Mouse (Mus musculus): ENCODE results near the gene Olfr560. TPM values are rescaled to one million over a fixed set of nuclear protein-coding genes. Genes with fewer than 3 reads are reported as not detected.

The Olfr560 gene
- polyA plus RNA-seq (2015; fragmentation: Nextera tagmentation; extraction: Ambion mirVana): not detected in 2 replicates

DNA sequence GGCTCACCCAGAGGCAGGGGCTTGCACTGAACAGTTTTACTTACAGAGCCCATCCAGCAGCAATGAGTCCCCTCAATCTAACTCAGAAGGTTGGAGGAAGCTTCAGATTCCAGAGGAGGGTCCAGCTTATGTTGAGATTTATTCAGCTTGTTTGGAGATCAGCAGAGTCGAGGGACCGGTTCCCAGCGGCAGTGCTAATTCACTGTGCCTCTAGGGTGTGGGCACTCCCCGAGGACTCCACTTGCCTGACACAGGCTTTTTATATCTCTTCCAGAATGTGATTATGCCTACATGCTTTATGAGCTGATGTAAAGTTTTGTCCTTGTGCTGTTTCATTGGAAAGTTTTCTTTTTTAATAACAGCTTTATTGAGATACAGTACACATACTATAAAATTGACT lies at the start of gene Olfr560, which contains the start of gene Olfr78:
Olfr560 (minus strand) TSS at position 101 of the 400 bp plus-strand sequence.
Olfr78 (minus strand) TSS at position 206 of the 400 bp plus-strand sequence.

DNA sequence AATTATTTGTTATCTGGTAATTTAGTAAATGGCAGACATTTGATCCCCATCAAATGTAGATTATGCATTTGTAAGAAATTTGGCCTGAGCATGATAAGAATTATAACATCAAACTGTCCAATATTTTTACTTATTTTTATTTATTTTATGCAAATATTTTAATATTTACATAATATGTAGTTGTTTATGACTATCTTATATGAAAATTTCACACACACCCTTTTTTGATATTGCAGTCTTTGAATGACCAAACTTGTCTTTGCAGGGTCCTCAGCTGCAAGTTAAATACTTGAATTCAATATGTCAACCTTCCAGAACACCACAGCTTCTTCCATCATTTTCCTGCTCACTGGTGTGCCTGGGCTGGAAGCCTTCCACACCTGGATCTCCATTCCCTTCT lies 44.0 kb upstream of the Olfr560 start, which contains the start of gene Olfr564:
Olfr564 (plus strand) TSS at position 301 of the 400 bp plus-strand sequence.

DNA sequence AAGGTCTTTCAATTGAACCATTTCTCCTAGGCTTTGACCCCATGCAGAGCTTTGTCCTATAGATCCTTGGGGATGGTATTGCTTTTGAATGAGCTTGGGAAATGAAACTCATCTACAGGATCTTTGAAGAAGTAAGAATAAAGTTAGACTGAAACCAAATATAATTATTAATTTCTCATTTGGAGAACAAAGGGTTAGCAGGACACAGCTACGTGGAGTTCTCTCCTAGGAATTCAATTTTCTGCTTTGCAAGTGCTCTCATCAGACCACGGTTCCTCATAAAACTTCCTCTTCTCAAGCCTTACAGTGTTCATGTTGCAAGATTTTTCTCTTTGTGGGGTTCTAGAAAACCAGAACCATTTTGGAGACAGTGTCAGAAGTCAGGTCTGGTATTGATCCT lies 11.8 kb upstream of the Olfr560 start, which contains the start of gene Olfr561:
Olfr561 (plus strand) TSS at position 301 of the 400 bp plus-strand sequence.

DNA sequence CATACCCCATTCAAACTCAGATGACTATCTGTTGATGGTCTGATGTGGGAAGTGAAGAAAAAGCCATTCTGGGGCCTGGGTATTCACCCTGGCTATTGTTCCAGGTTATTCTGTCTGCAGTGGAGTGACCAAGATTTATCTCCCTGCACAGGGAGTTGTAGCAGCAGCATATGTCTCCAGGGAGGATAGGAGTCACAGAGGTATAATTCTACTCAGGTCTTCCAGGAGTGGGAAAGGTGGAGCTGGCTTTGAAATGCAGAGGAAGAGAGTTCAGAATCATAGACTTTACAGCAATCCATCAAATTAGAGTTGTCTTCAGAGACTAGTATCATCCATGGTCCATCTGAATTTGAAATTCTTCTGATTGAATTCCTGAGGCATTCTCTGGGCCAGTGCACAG lies 31.8 kb downstream of the Olfr560 start, which contains the start of gene Olfr559:
Olfr559 (minus strand) TSS at position 101 of the 400 bp plus-strand sequence.

DNA sequence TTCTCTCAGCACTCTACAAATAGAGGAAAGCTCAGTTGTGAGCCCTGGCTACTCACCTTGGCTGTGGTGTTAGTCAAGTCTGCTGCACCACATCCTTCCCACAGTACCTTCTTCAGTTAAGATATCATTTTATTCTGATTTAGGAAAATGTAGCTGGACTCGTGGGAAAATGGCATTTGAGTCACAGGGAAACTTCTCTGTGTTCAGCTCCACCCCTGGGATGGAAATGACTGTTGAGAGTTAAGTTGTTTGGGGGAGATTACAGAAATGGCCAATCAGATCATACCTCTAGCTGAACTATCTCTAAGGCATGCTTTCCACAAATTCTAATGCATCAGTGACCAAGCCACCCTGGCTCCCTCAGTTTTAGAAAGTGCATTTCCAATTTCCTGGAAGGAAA lies 40.2 kb downstream of the Olfr560 start, which contains the start of gene Olfr33:
Olfr33 (minus strand) TSS at position 101 of the 400 bp plus-strand sequence.

DNA sequence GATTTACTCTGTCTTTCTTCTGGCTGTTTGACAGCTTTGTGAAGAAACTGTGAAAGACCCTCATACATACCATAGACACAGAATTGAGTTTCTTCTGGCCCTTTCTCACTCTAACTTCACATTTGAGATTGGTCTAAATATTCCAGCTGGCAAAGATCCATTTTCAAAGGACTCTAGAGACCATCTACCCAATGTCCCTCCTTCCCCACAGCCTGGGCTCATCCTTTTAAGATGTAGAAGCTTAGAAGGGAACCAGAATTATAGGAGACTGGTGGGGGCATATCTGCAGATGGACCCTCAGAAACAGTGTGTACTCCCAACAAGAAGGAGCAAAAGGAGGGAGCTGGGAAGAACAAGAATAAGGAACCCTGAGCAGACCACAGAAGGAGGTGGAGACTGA lies 57.3 kb downstream of the Olfr560 start, which contains the start of gene Olfr558:
Olfr558 (plus strand) TSS at position 301 of the 400 bp plus-strand sequence.

Other genes with a start within 250 kb of the Olfr560 start
- not detected in 2 replicates for gene Olfr547, start 224.6 kb downstream of the Olfr560 start, polyA plus RNA-seq (2015; fragmentation: Nextera tagmentation; extraction: Ambion mirVana)
- gene Olfr548-ps1, start 218.5 kb downstream of the Olfr560 start, polyA plus RNA-seq (2015; fragmentation: Nextera tagmentation; extraction: Ambion mirVana): not detected in 2 replicates
- not detected in 2 replicates for gene Olfr549, start 209.5 kb downstream of the Olfr560 start, polyA plus RNA-seq (2015; fragmentation: Nextera tagmentation; extraction: Ambion mirVana)
- 0.90 and 1.3 TPM in 2 replicates for gene Trim21, start 193.9 kb downstream of the Olfr560 start, polyA plus RNA-seq (2015; fragmentation: Nextera tagmentation; extraction: Ambion mirVana)
- gene Olfr550, start 187.9 kb downstream of the Olfr560 start, polyA plus RNA-seq (2015; fragmentation: Nextera tagmentation; extraction: Ambion mirVana): not detected in 2 replicates
- not detected in 2 replicates for gene Olfr551, start 167.5 kb downstream of the Olfr560 start, polyA plus RNA-seq (2015; fragmentation: Nextera tagmentation; extraction: Ambion mirVana)
- not detected in 2 replicates for gene Olfr552, start 161.6 kb downstream of the Olfr560 start, polyA plus RNA-seq (2015; fragmentation: Nextera tagmentation; extraction: Ambion mirVana)
- not detected in 2 replicates for gene Olfr553, start 141.1 kb downstream of the Olfr560 start, polyA plus RNA-seq (2015; fragmentation: Nextera tagmentation; extraction: Ambion mirVana)
- gene Olfr554, start 120.9 kb downstream of the Olfr560 start, polyA plus RNA-seq (2015; fragmentation: Nextera tagmentation; extraction: Ambion mirVana): not detected in 2 replicates
- gene Olfr555, start 100.5 kb downstream of the Olfr560 start, polyA plus RNA-seq (2015; fragmentation: Nextera tagmentation; extraction: Ambion mirVana): not detected in 2 replicates
- gene Olfr556, start 94.5 kb downstream of the Olfr560 start, polyA plus RNA-seq (2015; fragmentation: Nextera tagmentation; extraction: Ambion mirVana): not detected in 2 replicates
- gene Trim68, start 72.0 kb downstream of the Olfr560 start, polyA plus RNA-seq (2015; fragmentation: Nextera tagmentation; extraction: Ambion mirVana): 9.6 and 9.9 TPM in 2 replicates
- gene Olfr557, start 63.5 kb downstream of the Olfr560 start, polyA plus RNA-seq (2015; fragmentation: Nextera tagmentation; extraction: Ambion mirVana): not detected in 2 replicates
- gene Olfr558, start 57.2 kb downstream of the Olfr560 start, polyA plus RNA-seq (2015; fragmentation: Nextera tagmentation; extraction: Ambion mirVana): 0.25 and 0.54 TPM in 2 replicates
- not detected in 2 replicates for gene Olfr33, start 40.3 kb downstream of the Olfr560 start, polyA plus RNA-seq (2015; fragmentation: Nextera tagmentation; extraction: Ambion mirVana)
- not detected in 2 replicates for gene Olfr559, start 31.9 kb downstream of the Olfr560 start, polyA plus RNA-seq (2015; fragmentation: Nextera tagmentation; extraction: Ambion mirVana)
- 1.7 and 8.6 TPM in 2 replicates for gene Olfr78, start 105 bp upstream of the Olfr560 start, polyA plus RNA-seq (2015; fragmentation: Nextera tagmentation; extraction: Ambion mirVana)
- gene Olfr561, start 11.9 kb upstream of the Olfr560 start, polyA plus RNA-seq (2015; fragmentation: Nextera tagmentation; extraction: Ambion mirVana): not detected in 2 replicates
- not detected in 2 replicates for gene Olfr564, start 44.1 kb upstream of the Olfr560 start, polyA plus RNA-seq (2015; fragmentation: Nextera tagmentation; extraction: Ambion mirVana)
- not detected in 2 replicates for gene Olfr566, start 99.4 kb upstream of the Olfr560 start, polyA plus RNA-seq (2015; fragmentation: Nextera tagmentation; extraction: Ambion mirVana)
- gene Olfr568, start 117.8 kb upstream of the Olfr560 start, polyA plus RNA-seq (2015; fragmentation: Nextera tagmentation; extraction: Ambion mirVana): not detected in 2 replicates
- gene Olfr569, start 131.5 kb upstream of the Olfr560 start, polyA plus RNA-seq (2015; fragmentation: Nextera tagmentation; extraction: Ambion mirVana): not detected in 2 replicates
- gene Olfr570, start 135.2 kb upstream of the Olfr560 start, polyA plus RNA-seq (2015; fragmentation: Nextera tagmentation; extraction: Ambion mirVana): not detected in 2 replicates
- gene Olfr571, start 158.2 kb upstream of the Olfr560 start, polyA plus RNA-seq (2015; fragmentation: Nextera tagmentation; extraction: Ambion mirVana): not detected in 2 replicates
- not detected in 2 replicates for gene Olfr572, start 165.0 kb upstream of the Olfr560 start, polyA plus RNA-seq (2015; fragmentation: Nextera tagmentation; extraction: Ambion mirVana)
- gene Olfr573-ps1, start 183.2 kb upstream of the Olfr560 start, polyA plus RNA-seq (2015; fragmentation: Nextera tagmentation; extraction: Ambion mirVana): not detected in 2 replicates
- not detected in 2 replicates for gene Olfr574, start 189.1 kb upstream of the Olfr560 start, polyA plus RNA-seq (2015; fragmentation: Nextera tagmentation; extraction: Ambion mirVana)
- not detected in 2 replicates for gene Olfr575, start 199.4 kb upstream of the Olfr560 start, polyA plus RNA-seq (2015; fragmentation: Nextera tagmentation; extraction: Ambion mirVana)
- not detected in 2 replicates for gene Olfr576, start 203.3 kb upstream of the Olfr560 start, polyA plus RNA-seq (2015; fragmentation: Nextera tagmentation; extraction: Ambion mirVana)
- gene Olfr577, start 216.6 kb upstream of the Olfr560 start, polyA plus RNA-seq (2015; fragmentation: Nextera tagmentation; extraction: Ambion mirVana): not detected in 2 replicates
- gene Olfr578, start 230.0 kb upstream of the Olfr560 start, polyA plus RNA-seq (2015; fragmentation: Nextera tagmentation; extraction: Ambion mirVana): not detected in 2 replicates